Mouse (Mus musculus) hindbrain, embryonic 13.5 days (tissue): Measurements from ENCODE around the gene Zfp652. TPM values are rescaled to one million over a fixed set of nuclear protein-coding genes. Genes with fewer than 3 reads are reported as not detected.

ENCODE experiments used
- ATAC-seq: fragments of 200-750 bp; cut with Nextera tagmentation; 2 replicates; pipeline ENCODE4 v1.8.0; 2017; ENCODE audit warnings: moderate TSS enrichment; ENCODE audit not compliant: low FRiP score
- H3K27ac ChIP-seq: fragments of 300-500 bp; sonication (generic); 2 replicates; pipeline ENCODE4 v1.5.1; 2015; ENCODE audit warnings: inconsistent platforms, mild to moderate bottlenecking, moderate library complexity
- H3K27me3 ChIP-seq: fragments of 300-500 bp; sonication (generic); 2 replicates; pipeline ENCODE4 v1.6.1; 2015; ENCODE audit warnings: mild to moderate bottlenecking, inconsistent platforms
- H3K36me3 ChIP-seq: fragments of 300-500 bp; sonication (generic); 2 replicates; pipeline ENCODE4 v1.6.1; 2015; ENCODE audit warnings: mild to moderate bottlenecking, inconsistent platforms
- H3K4me1 ChIP-seq: fragments of 300-500 bp; sonication (generic); replicated peaks from 2 replicates; pipeline ENCODE4 v1.6.1; 2015; ENCODE audit warnings: inconsistent platforms
- H3K4me2 ChIP-seq: fragments of 300-500 bp; sonication (generic); 2 replicates; pipeline ENCODE4 v1.6.1; 2015; ENCODE audit warnings: inconsistent platforms, mild to moderate bottlenecking, moderate library complexity
- H3K4me3 ChIP-seq: fragments of 300-500 bp; sonication (generic); 2 replicates; pipeline ENCODE4 v1.5.1; 2015; ENCODE audit warnings: mild to moderate bottlenecking, inconsistent platforms
- H3K9ac ChIP-seq: fragments of 300-500 bp; sonication (generic); 2 replicates; pipeline ENCODE4 v1.6.1; 2015; ENCODE audit warnings: mild to moderate bottlenecking, inconsistent platforms
- H3K9me3 ChIP-seq: fragments of 300-500 bp; sonication (generic); 2 replicates; pipeline ENCODE4 v1.6.1; 2016; ENCODE audit warnings: inconsistent platforms
- WGBS: fragments of 180-500 bp; shearing (Covaris S2); methylation state at CpG from one replicate; pipeline ENCODE4 v1.1.7; 2015; 5-methylcytosine and 5-hydroxymethylcytosine counted together
- polyA plus RNA-seq: library from polyadenylated mRNA; unstranded; fragments of >200 nt; fragmentation: Nextera tagmentation; extraction: Ambion mirVana; gene quantifications from 2 replicates; pipeline ENCODE4 v1.2.1, GENCODE M21; 2015

The Zfp652 gene
- polyA plus RNA-seq, 1 experiment from 2014 or later, result 31.0 TPM

GRCm38 (mm10) chr11:95795582-95795981, 83.1 kb downstream of the Zfp652 start:
- H3K36me3 ChIP-seq, result no peaks in the 10 kb centered on the region
- 77% methylated on average over 5 of the region's 5 CpGs for WGBS
- H3K27me3 ChIP-seq, result peaks cover 22% of the 10 kb centered on the region
- H3K9me3 ChIP-seq, result no peaks in the 10 kb centered on the region
- H3K4me2 ChIP-seq, result no peak overlapping the region
- no peak overlapping the region for H3K9ac ChIP-seq
- H3K4me1 ChIP-seq, result peaks cover 9% of the 10 kb centered on the region
- no peak overlapping the region for H3K4me3 ChIP-seq
- ATAC-seq, result no peak
- H3K27ac ChIP-seq, result no peak overlapping the region

DNA sequence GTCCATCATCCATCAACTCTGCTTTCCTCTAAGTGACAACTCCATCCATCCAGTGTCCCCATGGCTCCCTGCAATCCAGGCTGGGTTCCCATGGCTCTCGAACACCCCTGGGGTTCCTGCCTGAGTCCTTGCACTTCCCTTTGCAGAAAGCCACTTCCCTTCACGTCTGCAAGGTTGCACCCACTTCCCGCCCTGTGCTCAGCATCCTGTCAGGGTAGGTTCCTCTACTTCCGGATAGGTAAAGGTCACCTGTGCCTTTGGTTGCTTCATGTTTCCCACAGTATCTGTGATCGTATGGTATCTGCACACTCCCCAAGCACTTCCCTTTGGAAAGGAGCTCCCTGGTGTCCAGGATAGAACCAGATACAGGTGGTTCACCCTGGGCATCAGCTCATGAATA, 92.5 kb downstream of the Zfp652 start:
- no peak overlapping the region for H3K4me2 ChIP-seq
- 0 out of 2 replicates have a peak, but pooled peaks cover 3% of the 10 kb centered on the region for H3K4me1 ChIP-seq
- no peaks in the 10 kb centered on the region for H3K27me3 ChIP-seq
- H3K9me3 ChIP-seq, result no peaks in the 10 kb centered on the region
- H3K27ac ChIP-seq, result no peak overlapping the region
- H3K4me3 ChIP-seq, result no peak overlapping the region
- WGBS, result 79% methylated on average over 5 of the region's 5 CpGs
- no peak for ATAC-seq
- no peaks in the 10 kb centered on the region for H3K36me3 ChIP-seq
- H3K9ac ChIP-seq, result no peak overlapping the region

DNA sequence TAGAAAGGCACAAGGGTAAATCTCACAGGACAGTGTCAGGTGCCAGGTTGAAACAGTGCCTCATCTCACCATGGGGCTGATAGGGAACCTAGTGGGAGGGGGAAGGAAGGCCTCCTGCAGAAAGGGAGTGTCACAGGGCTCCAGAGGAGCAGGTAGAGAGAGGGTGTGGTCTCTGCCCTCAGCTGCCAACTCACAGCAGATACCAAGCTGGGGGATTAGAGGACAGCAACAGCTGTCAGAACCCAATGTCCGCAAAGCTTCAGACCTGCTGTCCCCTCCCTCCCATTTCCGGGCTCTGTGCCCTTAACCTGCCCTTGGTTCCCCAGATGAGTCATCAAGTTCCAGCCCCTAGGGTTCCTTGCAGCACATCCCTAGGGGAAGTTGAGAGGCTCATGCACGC, 93.1 kb downstream of the Zfp652 start:
- 0 out of 2 replicates have a peak, but pooled peaks cover 3% of the 10 kb centered on the region for H3K4me1 ChIP-seq
- no peak for ATAC-seq
- H3K4me2 ChIP-seq, result no peak overlapping the region
- H3K9me3 ChIP-seq, result no peaks in the 10 kb centered on the region
- H3K9ac ChIP-seq, result no peak overlapping the region
- H3K27ac ChIP-seq, result no peak overlapping the region
- H3K27me3 ChIP-seq, result no peaks in the 10 kb centered on the region
- WGBS, result 60% methylated on average over 3 of the region's 3 CpGs
- H3K4me3 ChIP-seq, result no peak overlapping the region
- no peaks in the 10 kb centered on the region for H3K36me3 ChIP-seq

DNA sequence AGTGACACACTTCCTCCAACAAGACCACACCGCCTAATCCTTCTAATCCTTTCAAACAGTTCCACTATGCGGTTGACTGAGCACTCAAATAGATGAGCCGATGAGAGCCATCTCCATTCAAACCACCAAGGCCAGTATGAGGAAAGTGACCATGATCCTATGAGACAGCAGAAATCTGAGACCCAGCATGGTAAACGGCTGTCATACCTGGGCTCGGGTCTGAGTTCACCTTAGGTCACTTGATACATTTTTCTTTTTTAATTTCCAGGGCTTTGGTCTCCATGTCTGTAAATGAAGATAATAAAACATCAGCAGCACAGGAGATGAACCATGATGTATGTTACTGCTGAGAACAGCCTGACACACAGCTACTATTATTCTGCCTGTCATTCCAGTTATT, 95.4 kb downstream of the Zfp652 start:
- no peak overlapping the region for H3K9ac ChIP-seq
- no peak for ATAC-seq
- H3K36me3 ChIP-seq, result no peaks in the 10 kb centered on the region
- H3K9me3 ChIP-seq, result no peaks in the 10 kb centered on the region
- H3K27ac ChIP-seq, result no peak overlapping the region
- H3K4me2 ChIP-seq, result no peak overlapping the region
- no peaks in the 10 kb centered on the region for H3K27me3 ChIP-seq
- WGBS, result 98% methylated on average over 5 of the region's 5 CpGs
- H3K4me1 ChIP-seq, result 0 out of 2 replicates have a peak, but pooled peaks cover 3% of the 10 kb centered on the region
- no peak overlapping the region for H3K4me3 ChIP-seq

DNA sequence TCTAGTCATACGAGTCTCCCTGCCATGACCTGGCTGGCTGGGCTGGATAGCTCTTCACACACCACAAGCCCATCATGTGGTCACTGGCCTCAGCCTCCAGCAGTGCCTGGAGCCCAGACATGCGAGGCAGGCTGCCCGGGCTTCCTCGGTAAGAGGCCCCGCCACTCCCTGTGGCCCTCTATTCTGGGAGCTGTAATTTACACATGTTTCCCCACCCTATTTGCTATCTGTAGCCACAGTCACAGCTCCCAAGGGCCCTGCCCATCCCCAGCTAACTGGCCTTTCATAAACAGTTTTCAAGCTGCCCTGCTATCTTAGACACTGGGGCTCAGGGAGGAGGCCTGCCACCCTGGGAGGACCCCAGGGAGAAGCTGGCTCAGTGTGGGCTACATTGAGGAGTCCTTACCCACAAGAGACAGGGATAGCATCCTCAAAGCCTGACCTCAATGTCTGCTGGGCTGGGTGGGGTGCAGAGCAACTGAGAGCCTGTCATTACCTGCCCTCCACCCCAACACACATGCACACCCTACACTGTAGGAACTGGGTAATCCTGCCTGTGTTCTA, 96.1 kb downstream of the Zfp652 start:
- no peak for ATAC-seq
- Histone ChIP-seq H3K9ac (no peak overlapping the region), H3K27me3 (no peaks in the 10 kb centered on the region), H3K27ac (no peak overlapping the region), H3K9me3 (no peaks in the 10 kb centered on the region), H3K36me3 (no peaks in the 10 kb centered on the region), H3K4me3 (no peak overlapping the region), H3K4me1 (0 out of 2 replicates have a peak, but pooled peaks cover 3% of the 10 kb centered on the region), H3K4me2 (no peak overlapping the region)
- WGBS, result 76% methylated on average over 5 of the region's 5 CpGs

DNA sequence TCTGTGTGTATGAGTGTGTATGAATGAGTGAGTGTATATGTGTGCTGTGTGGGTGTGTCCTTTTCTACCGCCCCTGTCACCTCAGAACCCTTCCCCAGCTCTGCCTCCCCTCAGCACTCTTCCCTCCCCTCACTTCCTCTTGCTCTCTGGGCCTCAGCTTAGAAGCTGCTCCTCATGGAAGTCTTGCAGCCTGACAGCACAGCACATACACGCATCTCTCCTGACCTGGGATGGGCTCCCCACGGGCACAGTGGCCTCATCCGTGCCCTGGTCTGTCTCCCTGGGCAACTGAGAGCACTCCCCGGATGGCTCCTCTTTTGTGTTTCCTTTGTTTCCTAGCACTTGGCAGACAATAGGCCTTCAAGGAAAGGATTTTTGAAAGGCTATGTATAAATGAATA, 97.1 kb downstream of the Zfp652 start:
- Histone ChIP-seq H3K27ac (no peak overlapping the region), H3K36me3 (no peaks in the 10 kb centered on the region), H3K27me3 (no peaks in the 10 kb centered on the region), H3K9me3 (no peaks in the 10 kb centered on the region), H3K4me2 (no peak overlapping the region), H3K9ac (no peak overlapping the region), H3K4me1 (0 out of 2 replicates have a peak, but pooled peaks cover 3% of the 10 kb centered on the region), H3K4me3 (no peak overlapping the region)
- WGBS, result 12% methylated on average over 5 of the region's 5 CpGs
- ATAC-seq, result no peak

DNA sequence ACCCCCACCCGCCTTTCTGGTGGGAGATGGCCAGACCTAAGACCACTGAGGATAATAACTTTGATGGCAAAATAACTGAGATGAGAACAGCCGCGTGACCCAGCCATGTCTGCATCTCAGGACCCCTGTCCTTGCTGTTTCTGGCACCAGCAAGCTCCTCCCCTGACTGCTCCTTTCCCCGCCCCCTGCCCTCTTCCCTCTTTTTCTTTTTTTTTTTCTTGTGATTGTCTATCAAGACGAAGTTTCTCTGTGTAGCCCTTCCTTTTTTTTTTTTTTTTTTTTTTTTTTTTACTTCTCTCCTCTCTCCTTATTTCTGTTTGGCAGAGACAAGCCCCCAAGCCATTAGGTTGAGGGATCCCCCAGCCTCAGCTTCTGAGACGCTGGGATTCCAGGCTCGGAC, 98.4 kb downstream of the Zfp652 start:
- ATAC-seq, result no peak
- Histone ChIP-seq H3K27me3 (no peaks in the 10 kb centered on the region), H3K4me2 (no peak overlapping the region), H3K9me3 (no peaks in the 10 kb centered on the region), H3K4me3 (no peak overlapping the region), H3K9ac (no peak overlapping the region), H3K4me1 (0 out of 2 replicates have a peak, but pooled peaks cover 3% of the 10 kb centered on the region), H3K27ac (no peak overlapping the region), H3K36me3 (no peaks in the 10 kb centered on the region)
- WGBS, result 69% methylated on average over 7 of the region's 7 CpGs

GRCm38 (mm10) chr11:95811741-95812140, 99.3 kb downstream of the Zfp652 start:
- 0 out of 2 replicates have a peak, but pooled peaks cover 3% of the 10 kb centered on the region for H3K4me1 ChIP-seq
- H3K36me3 ChIP-seq, result no peaks in the 10 kb centered on the region
- no peak overlapping the region for H3K27ac ChIP-seq
- H3K9ac ChIP-seq, result no peak overlapping the region
- no peak overlapping the region for H3K4me2 ChIP-seq
- no peaks in the 10 kb centered on the region for H3K27me3 ChIP-seq
- 86% methylated on average over 6 of the region's 6 CpGs for WGBS
- H3K4me3 ChIP-seq, result no peak overlapping the region
- no peak for ATAC-seq
- H3K9me3 ChIP-seq, result no peaks in the 10 kb centered on the region

DNA sequence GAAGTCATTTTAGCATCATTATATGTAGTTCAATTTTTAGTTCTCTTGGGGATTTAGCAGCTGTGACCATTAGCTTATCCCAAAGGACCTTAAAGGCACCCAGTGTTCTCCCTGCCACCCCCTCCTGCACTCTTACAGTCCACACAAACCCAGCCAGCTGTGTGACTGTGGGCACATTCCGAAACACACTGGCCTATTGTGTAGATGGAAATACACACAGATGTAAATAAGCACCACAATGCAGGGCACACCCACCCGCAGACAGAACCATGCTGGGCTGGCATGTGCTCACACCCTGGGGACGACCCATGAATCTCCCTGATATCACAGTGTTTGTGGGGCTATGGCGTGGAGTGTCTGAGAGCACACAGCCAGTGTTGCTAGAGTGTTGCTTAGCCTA, 99.8 kb downstream of the Zfp652 start:
- Histone ChIP-seq H3K36me3 (no peaks in the 10 kb centered on the region), H3K27ac (no peak overlapping the region), H3K9ac (no peak overlapping the region), H3K4me2 (no peak overlapping the region), H3K4me3 (no peak overlapping the region), H3K9me3 (no peaks in the 10 kb centered on the region), H3K27me3 (no peaks in the 10 kb centered on the region), H3K4me1 (0 out of 2 replicates have a peak, but pooled peaks cover 3% of the 10 kb centered on the region)
- no peak for ATAC-seq
- 62% methylated on average over 4 of the region's 4 CpGs for WGBS

- Histone ChIP-seq H3K36me3 (no peaks in the 10 kb centered on the region), H3K9ac (no peak overlapping the region), H3K27ac (no peak overlapping the region), H3K4me1 (0 out of 2 replicates have a peak, but pooled peaks cover 3% of the 10 kb centered on the region), H3K4me3 (no peak overlapping the region), H3K27me3 (no peaks in the 10 kb centered on the region), H3K4me2 (no peak overlapping the region), H3K9me3 (no peaks in the 10 kb centered on the region)
- ATAC-seq, result no peak
- 93% methylated on average over 2 of the region's 2 CpGs for WGBS
Observed at GRCm38 (mm10) chr11:95814101-95814500, 101.6 kb downstream of the Zfp652 start.

- Histone ChIP-seq H3K9me3 (no peaks in the 10 kb centered on the region), H3K9ac (no peak overlapping the region), H3K4me2 (no peak overlapping the region), H3K27ac (no peak overlapping the region), H3K36me3 (no peaks in the 10 kb centered on the region), H3K27me3 (no peaks in the 10 kb centered on the region), H3K4me3 (no peak overlapping the region), H3K4me1 (no peaks in the 10 kb centered on the region)
- no peak for ATAC-seq
- WGBS, result 80% methylated on average over 5 of the region's 5 CpGs
Observed at GRCm38 (mm10) chr11:95814857-95815256, 102.4 kb downstream of the Zfp652 start.

GRCm38 (mm10) chr11:95815412-95815811, 102.9 kb downstream of the Zfp652 start:
- no peaks in the 10 kb centered on the region for H3K9me3 ChIP-seq
- no peaks in the 10 kb centered on the region for H3K4me1 ChIP-seq
- no peak for ATAC-seq
- H3K4me3 ChIP-seq, result no peak overlapping the region
- no peak overlapping the region for H3K9ac ChIP-seq
- H3K36me3 ChIP-seq, result no peaks in the 10 kb centered on the region
- no peak overlapping the region for H3K27ac ChIP-seq
- WGBS, result 83% methylated on average over 9 of the region's 9 CpGs
- H3K27me3 ChIP-seq, result no peaks in the 10 kb centered on the region
- H3K4me2 ChIP-seq, result no peak overlapping the region

DNA sequence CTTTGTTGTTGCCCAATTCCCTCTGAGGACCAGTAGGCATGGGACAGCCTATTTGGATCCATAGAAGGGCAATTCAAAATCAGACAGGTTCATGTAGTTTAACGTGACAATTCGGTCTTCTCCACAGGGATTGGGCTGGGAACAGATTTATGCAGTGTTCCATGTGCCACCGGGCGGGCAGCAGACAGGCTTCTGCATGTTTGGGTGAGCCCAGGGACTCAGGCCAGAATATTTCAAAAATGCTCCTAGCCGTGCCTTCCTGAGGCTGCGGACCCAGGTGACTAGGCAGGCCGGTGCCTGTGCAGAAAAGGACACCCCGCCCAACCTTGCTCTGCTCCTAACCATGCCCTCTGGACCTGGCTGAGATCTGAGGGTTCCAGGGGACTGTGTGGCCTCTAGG, 106.7 kb downstream of the Zfp652 start:
- WGBS, result 90% methylated on average over 8 of the region's 8 CpGs
- H3K36me3 ChIP-seq, result no peaks in the 10 kb centered on the region
- no peak overlapping the region for H3K9ac ChIP-seq
- H3K4me2 ChIP-seq, result no peak overlapping the region
- H3K4me3 ChIP-seq, result no peak overlapping the region
- H3K27me3 ChIP-seq, result peaks cover 23% of the 10 kb centered on the region
- peaks cover 3% of the 10 kb centered on the region for H3K4me1 ChIP-seq
- no peak overlapping the region for H3K27ac ChIP-seq
- no peaks in the 10 kb centered on the region for H3K9me3 ChIP-seq
- ATAC-seq, result no peak
